Mouse (Mus musculus): ENCODE results near the gene Tmem158.

DNA sequence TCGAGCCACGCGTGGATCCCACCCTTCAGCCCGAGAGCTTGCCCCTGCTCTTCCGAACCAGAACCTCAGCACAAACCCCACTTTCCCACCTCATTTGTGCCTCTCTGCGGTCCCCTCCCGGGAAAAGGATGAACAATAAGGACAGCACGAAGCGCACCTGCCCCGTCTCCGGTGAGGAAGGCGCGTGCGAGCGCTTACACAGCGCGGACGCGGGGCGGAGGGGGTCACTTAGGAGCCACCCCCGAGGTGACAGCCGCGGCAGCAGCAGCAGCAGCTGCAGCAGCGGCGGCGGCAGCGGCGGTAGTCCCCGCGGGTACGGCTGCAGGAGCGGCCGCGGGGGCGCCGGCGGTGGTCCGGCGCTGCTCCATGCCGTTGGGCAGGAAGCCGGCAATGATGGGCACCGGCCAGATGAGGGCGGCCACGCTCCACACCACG is 1.1 kb downstream of the Tmem158 start:
- TF ChIP-seq CTCF (IDR thresholded peaks at IDR 0.05; ENCODE audit: low read depth) (peak; percentile 76), EP300 (IDR thresholded peaks at IDR 0.05; ENCODE audit: low read depth) (no peak)

Data from liver, embryonic 14.5 days (tissue).